Mouse (Mus musculus) lung, postnatal 4 days (tissue): ENCODE data around the gene Clec18a.
"Not testable (repeated sequence)": the region's sequence is repeated elsewhere in the genome, so short reads cannot be mapped to it uniquely, and the experiment has no call there.

ENCODE experiments used
- DNase-seq, 2 experiments: peaks; one replicate each; pipeline ENCODE4 v3.0.0; 2021

Gene Clec18a

GRCm38 (mm10) chr8:111092326-111092725 lies at the start of gene Clec18a:
Gene Clec18a (minus strand): TSS chr8:111092426.
- not testable (repeated sequence) for DNase-seq

- DNase-seq: no peak
These were observed 38.5 kb upstream of the Clec18a start for GRCm38 (mm10) chr8:111130756-111131155.

- DNase-seq: no peak
These were observed 27.3 kb upstream of the Clec18a start for GRCm38 (mm10) chr8:111119481-111119880.

GRCm38 (mm10) chr8:111114891-111115290 lies 22.7 kb upstream of the Clec18a start:
- DNase-seq: no peak

GRCm38 (mm10) chr8:111094719-111095302 lies 2.6 kb upstream of the Clec18a start:
- DNase-seq: not testable (repeated sequence)

- DNase-seq: peak; percentile 95 to 97
These were observed 1.9 kb upstream of the Clec18a start, which contains the start of gene Pdpr for GRCm38 (mm10) chr8:111093865-111094718. Gene Pdpr (plus strand): TSS chr8:111094630.

- no peak for DNase-seq
These were observed 520 bp downstream of the Clec18a start for GRCm38 (mm10) chr8:111091706-111092105.

GRCm38 (mm10) chr8:111090126-111090525 lies 2.1 kb downstream of the Clec18a start:
- peak; percentile 64 to 81 for DNase-seq

GRCm38 (mm10) chr8:111083936-111084335 lies 8.3 kb downstream of the Clec18a start:
- not testable (repeated sequence) for DNase-seq

- no peak for DNase-seq
These were observed 10.5 kb downstream of the Clec18a start for GRCm38 (mm10) chr8:111081580-111082258.

GRCm38 (mm10) chr8:111079861-111080271 lies 12.4 kb downstream of the Clec18a start:
- DNase-seq: peak in 1 of 2 experiments; percentile 38

- DNase-seq: no peak
These were observed 12.8 kb downstream of the Clec18a start for GRCm38 (mm10) chr8:111079461-111079860.

GRCm38 (mm10) chr8:111075926-111076325 lies 16.3 kb downstream of the Clec18a start:
- no peak for DNase-seq

- not testable (repeated sequence) for DNase-seq
These were observed 23.6 kb downstream of the Clec18a start for GRCm38 (mm10) chr8:111068660-111069059.

- DNase-seq: no peak
These were observed 24.8 kb downstream of the Clec18a start for GRCm38 (mm10) chr8:111067439-111067838.

GRCm38 (mm10) chr8:111066308-111066707 lies 25.9 kb downstream of the Clec18a start:
- no peak for DNase-seq

GRCm38 (mm10) chr8:111062893-111063292 lies 29.3 kb downstream of the Clec18a start:
- no peak for DNase-seq

- peak; percentile 81 to 91 for DNase-seq
These were observed 30.0 kb downstream of the Clec18a start for GRCm38 (mm10) chr8:111062072-111062757.

- no peak for DNase-seq
These were observed 30.5 kb downstream of the Clec18a start for GRCm38 (mm10) chr8:111061688-111062071.

GRCm38 (mm10) chr8:111058946-111059572 lies 33.2 kb downstream of the Clec18a start:
- no peak for DNase-seq

GRCm38 (mm10) chr8:111056691-111057293 lies 35.4 kb downstream of the Clec18a start:
- DNase-seq: peak; percentile 37 to 60

- DNase-seq: peak; percentile 93 to 95
These were observed 36.0 kb downstream of the Clec18a start, which contains the start of gene Exosc6 for GRCm38 (mm10) chr8:111056158-111056663. Gene Exosc6 (plus strand): TSS chr8:111056339.
